Mouse (Mus musculus): ENCODE data around the gene Cfl1. TPM values are rescaled to one million over a fixed set of nuclear protein-coding genes. Genes with fewer than 3 reads are reported as not detected.

Gene Cfl1
- total and polyA plus RNA-seq, 3 experiments: 818 to 1,768 (median 999) TPM

DNA sequence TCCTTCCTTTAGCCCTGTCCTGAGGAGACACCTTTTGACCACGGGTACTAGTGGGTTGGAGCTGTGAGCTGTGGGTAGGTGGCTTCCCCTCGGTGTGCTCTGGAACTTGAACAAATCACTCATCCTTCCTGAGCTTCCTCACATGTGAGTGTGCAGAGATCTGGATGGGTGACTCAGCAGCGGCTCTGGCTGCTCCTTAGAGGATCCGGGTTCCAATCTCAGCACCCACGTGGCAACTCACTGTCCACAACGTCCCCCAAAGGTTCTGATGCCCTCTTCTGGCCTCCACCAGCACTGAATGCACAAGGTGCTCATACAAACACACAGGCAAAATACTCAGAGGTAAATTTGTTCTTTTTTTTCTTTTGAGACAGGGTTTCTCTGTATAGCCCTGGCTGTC is 38.5 kb upstream of the Cfl1 start:
- no peak for DNase-seq (ENCODE audit: extremely low read depth)
- Histone ChIP-seq H3K9ac (ENCODE audit: insufficient read depth, low read depth) (no peak overlapping the region), H3K27me3 (replicated peaks) (peaks cover 10% of the 10 kb centered on the region), H3K36me3 (replicated peaks in 1 of 2; ENCODE audit: control insufficient read depth in 1 of 2, insufficient read depth in 1 of 2, low read length in 1 of 2) (peaks cover 0 to 19% of the 10 kb centered on the region in 2 experiments), H3K4me3 (replicated peaks in 1 of 3; ENCODE audit: low read depth in 2 of 3, low read length in 2 of 3, poor library complexity in 1 of 3) (no peak overlapping the region), H3K4me1 (ENCODE audit: control insufficient read depth in 1 of 2, insufficient read depth in 2 of 2) (peaks cover 15 to 33% of the 10 kb centered on the region in 2 experiments), H3K27ac (ENCODE audit: insufficient read depth, low read depth) (no peak overlapping the region), H3K4me2 (ENCODE audit: insufficient read depth, low read depth, poor library complexity, severe bottlenecking) (no peak overlapping the region), H3K9me3 (replicated peaks; ENCODE audit: low read length) (no peaks in the 10 kb centered on the region), H3K79me2 (replicated peaks; ENCODE audit: control insufficient read depth, extremely low read depth, insufficient read depth, poor library complexity, severe bottlenecking) (peaks cover 6% of the 10 kb centered on the region; the same call in 1 of the 2 replicates)
- in situ Hi-C loops (cut with MboI; ENCODE audit: low pct_ligation_motif_present, low pct_unique_long_range_greater_than_20kb, low sequenced_read_pairs) (no loop called here), dilution Hi-C loops (cut with MboI; ENCODE audit: extremely low pct_ligation_motif_present, extremely low pct_unique_long_range_greater_than_20kb, low sequenced_read_pairs) (no loop called here)
- no peak for TF ChIP-seq SMC3 (IDR thresholded peaks at IDR 0.05; ENCODE audit: low read depth, low read length)
- no peak for TF ChIP-seq RAD21 (IDR thresholded peaks at IDR 0.05; ENCODE audit: low read depth, low read length)
- no peak for TF ChIP-seq KAT2A (IDR thresholded peaks at IDR 0.05; ENCODE audit: insufficient replicate concordance, low read length)
- no peak for TF ChIP-seq HCFC1 (IDR thresholded peaks at IDR 0.05; ENCODE audit: low read depth, low read length)

DNA sequence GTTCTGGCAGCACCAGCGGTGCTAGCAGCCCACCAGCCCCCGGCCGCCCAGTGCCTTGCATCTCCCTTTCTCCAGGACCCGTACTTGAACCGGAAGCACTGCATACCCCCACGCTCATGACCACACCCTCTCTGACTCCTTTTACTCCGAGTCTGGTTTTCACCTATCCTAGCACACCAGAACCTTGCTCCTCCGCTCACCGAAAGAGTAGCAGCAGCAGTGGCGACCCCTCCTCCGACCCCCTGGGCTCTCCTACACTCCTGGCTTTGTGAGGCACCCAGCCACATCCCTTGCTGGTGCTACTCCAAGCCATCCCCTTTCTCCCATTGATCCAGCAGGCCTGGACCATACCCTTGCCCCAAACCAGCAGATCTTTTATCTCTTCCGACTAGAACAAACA is 35.2 kb upstream of the Cfl1 start:
- H3K4me1 ChIP-seq (ENCODE audit: control insufficient read depth in 1 of 2, insufficient read depth in 2 of 2): peaks cover 6 to 26% of the 10 kb centered on the region in 2 experiments; a peak in 3 of 4 replicates
- H3K9me3 ChIP-seq (replicated peaks; ENCODE audit: low read length): no peaks in the 10 kb centered on the region
- H3K4me3 ChIP-seq (replicated peaks in 1 of 3; ENCODE audit: low read depth in 2 of 3, low read length in 2 of 3, poor library complexity in 1 of 3): no peak overlapping the region
- in situ Hi-C loops (cut with MboI; ENCODE audit: low pct_ligation_motif_present, low pct_unique_long_range_greater_than_20kb, low sequenced_read_pairs): loop anchor here (5.0 kb wide), 1 partner anchor 37 kb away; the partner anchor contains the start of gene Cfl1
- peaks cover 6% of the 10 kb centered on the region; the same call in 1 of the 2 replicates for H3K79me2 ChIP-seq (replicated peaks; ENCODE audit: control insufficient read depth, extremely low read depth, insufficient read depth, poor library complexity, severe bottlenecking)
- no peak overlapping the region for H3K4me2 ChIP-seq (ENCODE audit: insufficient read depth, low read depth, poor library complexity, severe bottlenecking)
- H3K36me3 ChIP-seq (replicated peaks in 1 of 2; ENCODE audit: control insufficient read depth in 1 of 2, insufficient read depth in 1 of 2, low read length in 1 of 2): peaks cover 0 to 19% of the 10 kb centered on the region in 2 experiments
- no peak overlapping the region for H3K9ac ChIP-seq (ENCODE audit: insufficient read depth, low read depth)
- TF ChIP-seq POLR2AphosphoS2 (IDR thresholded peaks at IDR 0.05; ENCODE audit: low read depth, low read length): no peak
- no peak for TF ChIP-seq JUN (IDR thresholded peaks at IDR 0.05; ENCODE audit: insufficient read depth, low read depth, low read length)
- TF ChIP-seq TCF12 (IDR thresholded peaks at IDR 0.05; ENCODE audit: low read depth, low read length): no peak
- no peak for TF ChIP-seq GABPA (IDR thresholded peaks at IDR 0.05; ENCODE audit: insufficient replicate concordance, low read depth, low read length)
- TF ChIP-seq E2F4 (IDR thresholded peaks at IDR 0.05; ENCODE audit: insufficient replicate concordance, low read depth, low read length): no peak
- peaks cover 7% of the 10 kb centered on the region for H3K27me3 ChIP-seq (replicated peaks)
- DNase-seq (ENCODE audit: extremely low read depth): no peak
- no peak overlapping the region for H3K27ac ChIP-seq (ENCODE audit: insufficient read depth, low read depth)
- dilution Hi-C loops (cut with MboI; ENCODE audit: extremely low pct_ligation_motif_present, extremely low pct_unique_long_range_greater_than_20kb, low sequenced_read_pairs): no loop called here

DNA sequence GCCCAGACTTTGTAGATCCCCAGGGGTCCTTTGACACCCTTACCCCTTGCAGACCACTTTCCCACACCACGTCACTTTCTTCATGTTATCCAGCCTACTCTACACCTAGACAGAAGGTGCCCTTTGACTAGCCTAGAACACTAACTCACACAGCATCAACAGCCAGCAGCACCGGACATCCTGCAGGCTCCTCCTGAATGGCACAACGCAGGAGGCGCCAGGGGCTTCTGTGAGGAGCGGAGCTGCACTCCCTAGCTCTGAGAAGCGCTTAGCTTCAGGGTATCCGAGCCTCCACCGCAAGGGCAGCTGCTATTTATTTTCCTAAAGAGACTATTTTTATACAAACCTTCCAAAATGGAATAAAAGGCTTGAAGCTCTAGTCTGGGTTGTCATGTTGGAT is 34.7 kb upstream of the Cfl1 start:
- H3K9ac ChIP-seq (ENCODE audit: insufficient read depth, low read depth): no peak overlapping the region
- no peaks in the 10 kb centered on the region for H3K9me3 ChIP-seq (replicated peaks; ENCODE audit: low read length)
- no peak overlapping the region for H3K4me2 ChIP-seq (ENCODE audit: insufficient read depth, low read depth, poor library complexity, severe bottlenecking)
- H3K27me3 ChIP-seq (replicated peaks): peaks cover 7% of the 10 kb centered on the region
- H3K36me3 ChIP-seq (replicated peaks in 1 of 2; ENCODE audit: control insufficient read depth in 1 of 2, insufficient read depth in 1 of 2, low read length in 1 of 2): peaks cover 0 to 19% of the 10 kb centered on the region in 2 experiments
- in situ Hi-C loops (cut with MboI; ENCODE audit: low pct_ligation_motif_present, low pct_unique_long_range_greater_than_20kb, low sequenced_read_pairs): loop anchor here (5.0 kb wide), 1 partner anchor 37 kb away; the partner anchor contains the start of gene Cfl1
- H3K79me2 ChIP-seq (replicated peaks; ENCODE audit: control insufficient read depth, extremely low read depth, insufficient read depth, poor library complexity, severe bottlenecking): peaks cover 6% of the 10 kb centered on the region; the same call in 1 of the 2 replicates
- no peak overlapping the region for H3K4me3 ChIP-seq (replicated peaks in 1 of 3; ENCODE audit: low read depth in 2 of 3, low read length in 2 of 3, poor library complexity in 1 of 3)
- no peak for TF ChIP-seq ZKSCAN1 (IDR thresholded peaks at IDR 0.05; ENCODE audit: borderline replicate concordance, low read depth, low read length)
- no peak for TF ChIP-seq ZNF384 (IDR thresholded peaks at IDR 0.05; ENCODE audit: low read depth, low read length)
- no peak for TF ChIP-seq NELFE (IDR thresholded peaks at IDR 0.05; ENCODE audit: low read depth, low read length)
- TF ChIP-seq CTCF (conservative IDR thresholded peaks at IDR 0.05 in 1 of 2, IDR thresholded peaks at IDR 0.05 in 1 of 2; ENCODE audit: low read depth in 2 of 2, low read length in 2 of 2): no peak
- no peak for TF ChIP-seq MAFK (IDR thresholded peaks at IDR 0.05; ENCODE audit: insufficient replicate concordance, low read length)
- no peak for TF ChIP-seq JUND (conservative IDR thresholded peaks at IDR 0.05; ENCODE audit: low read depth, low read length)
- no peak for TF ChIP-seq EP300 (IDR thresholded peaks at IDR 0.05; ENCODE audit: low read length)
- no peak for TF ChIP-seq HCFC1 (IDR thresholded peaks at IDR 0.05; ENCODE audit: low read depth, low read length)
- no peak for TF ChIP-seq MXI1 (IDR thresholded peaks at IDR 0.05; ENCODE audit: low read depth, low read length)
- no peak for TF ChIP-seq RCOR1 (conservative IDR thresholded peaks at IDR 0.05; ENCODE audit: low read depth, low read length)
- no peak for TF ChIP-seq NRF1 (IDR thresholded peaks at IDR 0.05; ENCODE audit: low read depth, low read length)
- TF ChIP-seq POLR2A (IDR thresholded peaks at IDR 0.05; ENCODE audit: low read depth, low read length): no peak
- no peak for TF ChIP-seq SIN3A (IDR thresholded peaks at IDR 0.05; ENCODE audit: low read length)
- TF ChIP-seq USF2 (conservative IDR thresholded peaks at IDR 0.05; ENCODE audit: low read depth, low read length): no peak
- TF ChIP-seq ELF1 (IDR thresholded peaks at IDR 0.05; ENCODE audit: low read depth, low read length): no peak
- TF ChIP-seq MYC (IDR thresholded peaks at IDR 0.05; ENCODE audit: low read depth, low read length): no peak
- TF ChIP-seq ETS1 (conservative IDR thresholded peaks at IDR 0.05; ENCODE audit: low read depth, low read length): no peak
- no peak for TF ChIP-seq ZMIZ1 (IDR thresholded peaks at IDR 0.05; ENCODE audit: low read depth, low read length)
- no peak for TF ChIP-seq TCF12 (IDR thresholded peaks at IDR 0.05; ENCODE audit: low read depth, low read length)
- no peak for TF ChIP-seq KAT2A (IDR thresholded peaks at IDR 0.05; ENCODE audit: insufficient replicate concordance, low read length)
- no peak overlapping the region for H3K27ac ChIP-seq (ENCODE audit: insufficient read depth, low read depth)
- no peak for DNase-seq (ENCODE audit: extremely low read depth)
- dilution Hi-C loops (cut with MboI; ENCODE audit: extremely low pct_ligation_motif_present, extremely low pct_unique_long_range_greater_than_20kb, low sequenced_read_pairs): no loop called here
- peaks cover 6 to 26% of the 10 kb centered on the region in 2 experiments; a peak in 3 of 4 replicates for H3K4me1 ChIP-seq (ENCODE audit: control insufficient read depth in 1 of 2, insufficient read depth in 2 of 2)
